Mouse (Mus musculus) forebrain, embryonic 10.5 days (tissue): Measurements from ENCODE around the gene Zfp52. TPM values are rescaled to one million over a fixed set of nuclear protein-coding genes. Genes with fewer than 3 reads are reported as not detected.
A peak's percentile ranks its signal among the peaks of the same experiment; 100 is the strongest.

Experiments
- DNase-seq: peaks from one replicate; pipeline ENCODE4 v3.0.0-alpha.2; 2017; ENCODE audit warnings: low spot score; ENCODE audit errors: extremely low spot score
- H3K27ac ChIP-seq: fragments of 300-500 bp; sonication (generic); 2 replicates; pipeline ENCODE4 v1.5.1; 2016; ENCODE audit warnings: mild to moderate bottlenecking
- H3K27me3 ChIP-seq: fragments of 300-500 bp; sonication (generic); 2 replicates; pipeline ENCODE4 v1.6.1; 2016; ENCODE audit warnings: mild to moderate bottlenecking; ENCODE audit not compliant: poor library complexity, severe bottlenecking
- H3K36me3 ChIP-seq: fragments of 300-500 bp; sonication (generic); replicated peaks from 2 replicates; pipeline ENCODE4 v1.6.1; 2016; ENCODE audit warnings: mild to moderate bottlenecking, moderate library complexity
- H3K4me1 ChIP-seq: fragments of 300-500 bp; sonication (generic); 2 replicates; pipeline ENCODE4 v1.6.1; 2016
- H3K4me3 ChIP-seq: fragments of 300-500 bp; sonication (generic); 2 replicates; pipeline ENCODE4 v1.5.1; 2016; ENCODE audit warnings: mild to moderate bottlenecking, moderate library complexity
- H3K9me3 ChIP-seq: fragments of 300-500 bp; sonication (generic); 2 replicates; pipeline ENCODE4 v1.6.1; 2016; ENCODE audit warnings: mild to moderate bottlenecking, moderate library complexity
- WGBS: fragments of 180-500 bp; shearing (Covaris S2); methylation state at CpG from one replicate; pipeline ENCODE4 v1.1.7; 2016; 5-methylcytosine and 5-hydroxymethylcytosine counted together
- polyA plus RNA-seq: library from polyadenylated mRNA; unstranded; fragments of >200 nt; fragmentation: Nextera tagmentation; extraction: Ambion mirVana; gene quantifications from 2 replicates; pipeline ENCODE4 v1.2.1, GENCODE M21; 2016

The Zfp52 gene
- polyA plus RNA-seq, 1 experiment from 2014 or later = 2.1 TPM

DNA sequence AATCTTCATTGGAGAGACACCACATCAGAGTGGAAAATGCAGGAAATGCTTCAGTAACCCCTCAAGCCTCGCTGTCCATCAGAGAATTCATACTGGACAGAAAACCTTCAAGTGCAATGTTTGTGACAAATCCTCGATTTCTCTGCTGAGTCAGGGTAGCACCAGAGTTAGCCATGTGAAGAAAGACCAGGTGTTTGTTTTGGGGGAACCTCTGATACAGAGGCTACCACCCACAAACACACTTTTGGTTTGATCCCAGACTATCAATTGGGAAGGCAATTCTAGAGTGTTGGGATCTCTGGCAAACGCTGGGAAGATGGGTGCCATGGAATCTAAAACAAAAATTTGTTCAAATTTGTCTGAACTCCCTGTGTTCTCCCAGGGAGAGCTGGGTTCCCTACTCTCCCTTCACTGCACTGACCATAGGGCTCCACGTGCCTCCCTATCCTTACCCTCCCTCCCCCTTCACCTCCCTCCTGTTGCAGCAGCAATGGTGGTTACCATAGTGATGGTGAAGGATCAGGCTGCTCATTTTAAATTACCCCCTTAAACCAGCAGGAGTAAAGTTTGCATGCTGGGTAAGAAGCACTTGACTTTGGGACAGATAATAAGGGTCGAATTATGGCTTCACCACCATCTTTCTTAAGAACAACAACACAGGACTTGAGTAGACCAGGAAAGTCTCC, 4.6 kb upstream of the Zfp52 start:
- WGBS = 71% methylated on average over 5 of the region's 5 CpGs
- peaks cover 31% of the 10 kb centered on the region for H3K4me1 ChIP-seq
- no peaks in the 10 kb centered on the region for H3K27me3 ChIP-seq
- 0 out of 2 replicates have a peak, but pooled peaks cover 3% of the 10 kb centered on the region for H3K9me3 ChIP-seq
- H3K27ac ChIP-seq = no peak overlapping the region
- H3K4me3 ChIP-seq = no peak overlapping the region
- DNase-seq = no peak
- no peaks in the 10 kb centered on the region for H3K36me3 ChIP-seq

DNA sequence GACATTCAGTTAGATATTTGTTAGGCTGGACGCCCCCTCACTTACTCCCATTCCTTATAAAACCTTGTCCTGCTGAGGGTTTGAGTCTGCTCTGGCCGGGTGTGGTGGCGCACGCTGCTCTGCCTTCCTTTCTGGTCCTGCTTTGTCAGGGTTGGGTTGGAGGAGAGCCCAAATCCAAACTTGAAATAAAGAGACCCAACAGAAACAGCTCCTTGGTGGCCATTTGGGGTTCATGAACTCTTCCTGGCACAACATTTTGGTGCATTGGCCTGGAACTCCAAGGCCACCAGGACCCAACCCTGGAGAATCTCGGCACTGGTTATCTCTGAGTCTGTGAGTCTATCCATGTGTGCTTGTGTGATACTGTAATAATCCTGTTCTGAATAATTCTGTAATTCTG, 3.7 kb upstream of the Zfp52 start:
- Histone ChIP-seq H3K36me3 (no peaks in the 10 kb centered on the region), H3K27ac (peak overlapping the region; percentile 97), H3K27me3 (no peaks in the 10 kb centered on the region), H3K4me3 (peak overlapping the region; percentile 81), H3K9me3 (0 out of 2 replicates have a peak, but pooled peaks cover 3% of the 10 kb centered on the region), H3K4me1 (peaks cover 34% of the 10 kb centered on the region)
- WGBS = 78% methylated on average over 5 of the region's 5 CpGs
- DNase-seq = no peak

DNA sequence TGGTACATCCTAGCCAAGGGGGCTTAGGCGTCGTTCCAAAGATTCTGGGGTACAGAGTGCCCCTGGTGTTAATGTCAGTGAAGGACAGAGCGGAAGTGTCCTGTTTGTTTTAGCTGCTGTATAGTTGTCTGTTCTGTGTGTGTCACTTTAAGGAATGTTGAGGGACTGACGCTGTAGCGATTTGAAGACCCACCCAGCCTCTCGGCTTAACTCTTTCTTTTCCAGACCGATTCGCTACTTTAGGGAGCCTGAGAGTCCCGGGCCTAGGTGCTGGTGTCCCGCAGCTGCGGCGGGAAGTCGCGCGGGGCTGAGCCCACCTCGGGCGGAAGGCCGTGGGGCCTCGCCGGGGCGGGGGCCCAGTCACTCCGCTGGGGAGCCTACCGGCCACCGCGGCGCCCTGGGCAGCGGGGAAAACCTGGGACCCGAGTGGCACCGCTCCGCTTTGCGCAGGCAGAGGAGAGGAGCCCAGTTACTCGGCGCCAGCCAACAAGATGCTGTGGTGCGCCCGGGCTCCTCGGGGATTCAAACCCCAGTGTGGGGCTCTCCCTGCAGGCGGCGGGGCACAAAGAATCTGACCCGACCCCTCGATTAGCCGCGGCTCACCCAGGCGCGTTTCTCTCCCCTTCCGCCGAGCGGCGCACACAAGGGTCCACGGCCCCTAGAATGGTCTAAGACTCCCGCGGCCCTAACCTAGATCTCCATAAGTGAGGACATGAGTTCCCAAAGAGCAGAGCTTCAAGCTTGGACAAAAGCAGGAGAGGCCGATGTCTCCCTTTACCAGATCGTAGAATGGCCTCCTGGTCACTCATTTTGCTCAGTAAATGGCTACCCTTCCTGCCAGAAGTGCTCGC, 3.0 kb upstream of the Zfp52 start:
- Histone ChIP-seq H3K36me3 (no peaks in the 10 kb centered on the region), H3K27ac (peak overlapping the region; percentile 97), H3K27me3 (no peaks in the 10 kb centered on the region), H3K9me3 (0 out of 2 replicates have a peak, but pooled peaks cover 3% of the 10 kb centered on the region), H3K4me1 (peaks cover 34% of the 10 kb centered on the region), H3K4me3 (peak overlapping the region; percentile 81)
- peak; percentile 70 for DNase-seq
- under 1% methylated on average over 54 of the region's 54 CpGs for WGBS

DNA sequence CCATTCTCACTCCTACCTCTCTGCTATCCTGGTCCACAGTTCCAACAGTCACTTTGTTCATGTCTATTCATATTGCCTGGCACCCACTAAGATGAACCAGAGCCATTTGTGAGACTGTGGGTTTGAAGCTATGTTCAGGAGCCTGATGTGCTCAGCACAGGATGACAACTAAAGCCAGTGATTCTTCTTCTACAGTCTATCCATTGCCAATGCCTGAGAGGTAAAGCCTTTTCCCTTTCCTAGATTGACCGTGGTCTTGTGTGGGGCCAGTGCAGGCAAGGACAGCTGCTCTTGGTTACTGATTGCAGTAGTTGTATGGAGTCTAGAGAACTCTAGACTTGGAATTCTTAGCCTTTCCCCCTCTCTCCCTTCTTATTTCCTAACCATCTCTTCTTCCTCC, 1.4 kb upstream of the Zfp52 start:
- 0 out of 2 replicates have a peak, but pooled peaks cover 3% of the 10 kb centered on the region for H3K9me3 ChIP-seq
- H3K4me1 ChIP-seq = peaks cover 34% of the 10 kb centered on the region
- H3K27me3 ChIP-seq = no peaks in the 10 kb centered on the region
- no peak overlapping the region for H3K4me3 ChIP-seq
- H3K36me3 ChIP-seq = no peaks in the 10 kb centered on the region
- no peak for DNase-seq
- no peak overlapping the region for H3K27ac ChIP-seq
- WGBS = 90% methylated on average over 1 of the region's 1 CpGs

DNA sequence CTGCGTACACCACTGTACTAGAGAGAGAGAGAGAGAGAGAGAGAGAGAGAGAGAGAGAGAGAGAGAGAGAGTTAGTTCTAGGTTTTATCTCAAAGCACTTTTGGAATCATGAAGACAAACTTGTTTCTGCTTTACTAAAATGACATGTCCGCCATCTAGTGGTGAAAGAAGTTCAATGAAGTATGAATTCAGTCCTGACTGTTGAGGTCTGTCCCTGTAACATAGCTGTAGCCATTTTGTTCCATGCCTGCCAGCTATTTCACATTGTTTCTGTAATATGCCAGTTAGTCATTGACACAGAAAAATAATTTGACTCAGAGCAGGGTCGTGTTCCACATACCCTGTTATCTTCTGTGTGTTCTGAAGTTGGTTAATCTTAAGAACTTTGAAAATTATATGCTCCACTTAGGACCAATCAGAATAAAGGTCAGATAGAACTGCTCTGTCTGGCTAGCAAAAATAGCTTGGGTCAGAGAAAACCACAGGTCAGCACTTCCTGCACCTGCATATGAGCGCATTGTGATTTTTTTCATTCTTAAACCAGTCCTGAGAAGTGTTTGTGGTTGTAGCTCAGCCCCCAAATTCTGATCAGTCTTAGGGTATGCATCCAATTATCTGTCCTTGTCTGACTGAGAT, 761 bp upstream of the Zfp52 start:
- Histone ChIP-seq H3K36me3 (no peaks in the 10 kb centered on the region), H3K9me3 (0 out of 2 replicates have a peak, but pooled peaks cover 3% of the 10 kb centered on the region), H3K27ac (no peak overlapping the region; the same call in 1 of the 2 replicates), H3K27me3 (no peaks in the 10 kb centered on the region), H3K4me3 (no peak overlapping the region), H3K4me1 (peaks cover 34% of the 10 kb centered on the region)
- DNase-seq = peak; percentile 14
- WGBS = 25% methylated on average over 4 of the region's 4 CpGs

DNA sequence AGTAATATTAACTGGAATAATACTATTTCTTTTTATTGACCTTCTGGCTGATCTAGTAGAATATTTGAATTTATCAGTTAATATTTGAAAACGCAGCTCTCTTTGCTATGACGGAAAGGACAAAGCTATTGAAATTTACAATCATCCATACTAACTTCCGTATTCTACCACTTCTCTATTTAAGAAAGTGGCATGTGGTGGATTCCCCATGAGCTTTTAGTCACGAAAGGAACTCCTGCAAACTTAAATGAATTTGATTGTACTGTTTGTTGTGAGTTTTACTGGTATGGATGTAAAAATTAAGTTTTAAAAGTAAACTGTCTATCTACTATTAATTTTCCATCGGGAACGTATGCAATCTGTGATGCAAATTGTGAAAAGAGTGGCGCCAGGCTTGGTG, 757 bp downstream of the Zfp52 start:
- Histone ChIP-seq H3K4me1 (peaks cover 32% of the 10 kb centered on the region), H3K36me3 (no peaks in the 10 kb centered on the region), H3K27ac (no peak overlapping the region), H3K4me3 (peak overlapping the region; percentile 59), H3K27me3 (no peaks in the 10 kb centered on the region), H3K9me3 (0 out of 2 replicates have a peak, but pooled peaks cover 3% of the 10 kb centered on the region)
- 44% methylated on average over 7 of the region's 7 CpGs for WGBS
- DNase-seq = no peak

DNA sequence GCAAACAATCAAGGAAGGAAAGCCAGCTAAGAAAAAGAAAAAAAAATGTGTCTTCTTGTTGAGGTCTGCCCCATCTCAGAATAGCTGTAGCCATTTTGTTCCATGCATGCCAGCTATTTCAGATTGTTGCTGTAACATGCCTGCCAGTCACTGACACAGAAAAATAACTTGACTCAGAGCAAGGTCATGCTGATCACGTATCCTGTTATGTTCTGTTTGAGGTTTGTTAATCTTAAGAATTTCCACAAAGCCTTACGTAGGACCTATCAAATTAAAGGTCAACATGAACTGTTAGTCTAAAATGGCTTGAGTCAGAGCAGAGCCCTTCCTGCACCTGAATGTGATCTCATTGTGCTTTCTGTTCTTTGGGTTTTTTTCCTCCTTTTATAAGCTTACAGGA, 1.3 kb downstream of the Zfp52 start:
- WGBS = 71% methylated on average over 2 of the region's 2 CpGs
- H3K9me3 ChIP-seq = 0 out of 2 replicates have a peak, but pooled peaks cover 3% of the 10 kb centered on the region
- no peak overlapping the region for H3K4me3 ChIP-seq
- no peaks in the 10 kb centered on the region for H3K36me3 ChIP-seq
- H3K4me1 ChIP-seq = peaks cover 28% of the 10 kb centered on the region
- DNase-seq = no peak
- H3K27ac ChIP-seq = no peak overlapping the region
- no peaks in the 10 kb centered on the region for H3K27me3 ChIP-seq

DNA sequence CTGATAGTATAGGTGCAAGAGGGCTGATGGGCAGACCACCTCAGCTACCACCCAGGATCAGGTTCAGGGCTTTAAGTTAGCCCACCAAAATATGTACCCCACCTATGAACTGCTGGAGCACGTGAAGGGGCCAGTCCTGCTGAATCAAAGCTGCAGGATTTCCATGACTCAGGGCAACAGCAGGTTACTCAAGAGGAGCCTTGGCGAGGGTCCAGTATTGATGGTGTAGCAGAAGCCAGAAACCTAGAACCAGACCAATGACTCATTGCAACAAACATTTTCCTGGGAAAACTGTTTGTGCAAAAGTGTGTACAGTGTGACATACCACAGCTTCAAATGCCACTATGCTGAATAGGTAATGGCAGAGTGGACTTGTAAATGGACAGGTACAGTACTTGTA, 22.5 kb downstream of the Zfp52 start:
- no peak for DNase-seq
- no peaks in the 10 kb centered on the region for H3K27me3 ChIP-seq
- WGBS = 96% methylated on average over 2 of the region's 2 CpGs
- peaks cover 10% of the 10 kb centered on the region; the same call in 1 of the 2 replicates for H3K36me3 ChIP-seq
- no peaks in the 10 kb centered on the region for H3K4me1 ChIP-seq
- no peak overlapping the region for H3K27ac ChIP-seq
- no peak overlapping the region for H3K4me3 ChIP-seq
- H3K9me3 ChIP-seq = no peaks in the 10 kb centered on the region

DNA sequence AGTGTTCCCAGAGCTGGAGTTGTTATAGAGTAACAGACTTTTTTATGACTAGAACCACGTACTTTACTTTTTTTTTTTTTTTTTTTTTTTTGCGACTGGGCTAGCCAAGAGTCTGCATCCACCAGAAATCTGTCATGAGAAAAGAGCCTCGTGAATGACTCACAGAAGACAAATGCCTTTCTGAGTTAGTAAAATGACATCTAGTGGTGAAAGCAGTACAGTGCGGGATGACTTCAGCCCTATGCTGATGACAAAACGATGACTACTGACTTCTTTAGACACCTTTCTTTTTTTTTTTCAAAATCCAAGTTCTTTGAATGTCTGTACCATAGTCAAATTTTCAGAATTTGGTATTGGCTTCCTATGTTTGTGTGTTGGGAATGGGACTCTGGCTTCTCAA, 30.9 kb downstream of the Zfp52 start:
- WGBS = 8% methylated on average over 5 of the region's 5 CpGs
- peak overlapping the region; percentile 67 for H3K4me3 ChIP-seq
- H3K27ac ChIP-seq = peak overlapping the region; percentile 90
- H3K4me1 ChIP-seq = peaks cover 9% of the 10 kb centered on the region
- H3K9me3 ChIP-seq = no peaks in the 10 kb centered on the region
- no peaks in the 10 kb centered on the region for H3K27me3 ChIP-seq
- no peak for DNase-seq
- peaks cover 2% of the 10 kb centered on the region for H3K36me3 ChIP-seq

DNA sequence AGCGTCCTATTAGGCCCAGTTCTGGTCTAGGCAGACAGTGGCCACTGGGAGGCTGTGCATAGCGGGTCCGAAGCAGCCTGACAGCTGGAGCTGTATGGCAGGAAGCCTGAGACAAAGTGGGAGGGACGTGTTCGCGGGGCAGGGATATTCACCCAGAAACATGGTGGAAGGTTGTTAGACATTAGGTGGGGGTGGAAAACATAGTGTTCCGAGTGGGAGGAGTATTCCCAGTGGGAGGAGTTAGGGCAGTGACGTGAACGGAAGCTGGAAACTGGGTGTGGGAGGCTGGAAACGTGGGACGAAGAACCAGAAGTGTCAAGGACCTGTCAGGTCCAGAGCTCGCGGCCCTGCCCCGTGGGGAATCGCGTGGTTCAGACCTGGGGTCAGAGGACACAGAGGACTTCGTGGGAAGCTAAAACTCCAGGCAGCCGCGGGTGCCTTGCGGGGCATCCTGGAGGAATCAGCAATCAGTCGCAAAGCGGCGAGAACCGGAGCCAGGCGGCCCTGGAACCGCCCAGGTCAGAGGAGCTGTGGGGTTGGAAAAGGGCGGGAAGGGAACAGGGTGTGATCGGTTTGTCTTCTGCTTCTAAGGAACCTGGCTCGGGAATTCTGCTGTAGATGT, 31.5 kb downstream of the Zfp52 start, which contains the start of gene Zfp948:
Zfp948 (plus strand) TSS at position 281 of the 622 bp plus-strand sequence.
- WGBS = 2% methylated on average over 29 of the region's 29 CpGs
- H3K9me3 ChIP-seq = no peaks in the 10 kb centered on the region
- DNase-seq = peak; percentile 77

DNA sequence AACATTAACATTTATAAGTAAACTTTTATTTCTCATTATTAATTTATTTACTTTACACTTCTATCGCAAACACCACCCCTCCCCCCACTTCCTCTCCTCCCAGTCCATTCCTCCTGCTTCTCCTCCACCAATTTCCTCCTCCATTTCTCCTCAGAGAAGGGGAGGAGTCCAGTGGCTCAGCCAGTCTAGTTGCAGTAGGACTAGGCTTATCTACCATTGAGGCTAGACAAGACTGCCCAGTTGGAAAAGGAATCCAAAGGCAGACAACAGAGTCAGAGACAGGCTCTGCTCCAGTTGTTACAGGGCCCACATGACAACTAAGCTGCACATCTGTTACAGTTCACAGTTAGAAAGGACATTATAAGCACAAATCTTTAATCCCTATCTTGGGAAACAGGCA, 32.4 kb downstream of the Zfp52 start:
- Histone ChIP-seq H3K27ac (no peak overlapping the region), H3K36me3 (peaks cover 4% of the 10 kb centered on the region), H3K9me3 (no peaks in the 10 kb centered on the region), H3K4me1 (peaks cover 9% of the 10 kb centered on the region), H3K4me3 (peak overlapping the region; percentile 67), H3K27me3 (no peaks in the 10 kb centered on the region)
- DNase-seq = no peak
- 71% methylated on average over 1 of the region's 1 CpGs for WGBS

More for the DNA sequence above, 31.5 kb downstream of the Zfp52 start, which contains the start of gene Zfp948:
- H3K27ac ChIP-seq = peak within 1 kb of the TSS; percentile 90
- H3K4me1 ChIP-seq = peaks cover 9% of the 10 kb centered on the region
- H3K4me3 ChIP-seq = peak within 1 kb of the TSS; percentile 67
- H3K36me3 ChIP-seq = peaks cover 2% of the 10 kb centered on the region
- H3K27me3 ChIP-seq = no peaks in the 10 kb centered on the region

DNA sequence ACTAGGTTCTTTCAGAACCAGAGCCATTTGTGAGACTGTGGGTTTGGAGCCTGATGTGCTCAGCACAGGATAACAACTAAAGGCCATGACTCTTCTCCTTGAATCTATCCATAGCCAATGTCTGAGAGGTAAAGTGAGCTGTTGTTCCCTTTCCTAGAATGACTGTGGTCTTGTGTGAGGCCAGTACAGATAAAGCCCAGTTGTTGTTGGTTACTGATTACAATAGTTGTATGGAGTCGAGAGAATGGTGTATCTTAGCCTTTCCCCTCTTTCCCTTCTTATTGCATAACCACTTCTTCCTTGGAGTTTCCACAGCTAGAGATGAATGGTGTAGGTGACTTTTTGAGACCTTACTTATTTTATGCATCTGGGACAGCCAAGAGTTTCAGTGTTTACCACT, 43.7 kb downstream of the Zfp52 start:
- WGBS = 83% methylated on average over 1 of the region's 1 CpGs
- no peaks in the 10 kb centered on the region; the same call in 1 of the 2 replicates for H3K9me3 ChIP-seq
- H3K27me3 ChIP-seq = no peaks in the 10 kb centered on the region
- peaks cover 57% of the 10 kb centered on the region for H3K36me3 ChIP-seq
- H3K4me3 ChIP-seq = no peak overlapping the region
- DNase-seq = no peak
- no peak overlapping the region for H3K27ac ChIP-seq
- H3K4me1 ChIP-seq = no peaks in the 10 kb centered on the region
